Mouse (Mus musculus): ENCODE results near the gene Taar7a. TPM values are rescaled to one million over a fixed set of nuclear protein-coding genes. Genes with fewer than 3 reads are reported as not detected.

Gene Taar7a
- total and polyA plus RNA-seq, 2 experiments from 2014 or later = not detected

DNA sequence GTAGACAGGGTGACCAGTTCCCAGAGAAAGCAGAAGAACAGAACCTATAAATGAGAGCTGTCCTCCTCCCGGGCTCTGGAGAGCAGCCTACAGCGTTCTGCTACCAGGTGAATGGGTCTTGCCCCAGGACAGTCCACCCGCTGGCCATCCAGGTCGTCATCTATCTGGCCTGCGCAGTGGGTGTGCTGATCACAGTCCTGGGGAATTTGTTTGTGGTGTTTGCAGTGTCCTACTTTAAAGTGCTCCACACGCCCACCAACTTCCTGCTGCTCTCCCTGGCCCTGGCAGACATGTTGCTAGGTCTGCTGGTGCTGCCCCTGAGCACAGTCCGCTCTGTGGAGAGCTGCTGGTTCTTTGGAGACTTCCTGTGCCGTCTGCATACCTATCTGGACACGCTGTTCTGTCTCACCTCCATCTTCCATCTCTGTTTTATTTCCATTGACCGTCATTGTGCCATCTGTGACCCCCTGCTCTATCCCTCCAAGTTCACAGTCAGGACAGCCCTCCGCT lies 22.6 kb downstream of the Taar7a start, which contains the start of gene Taar5:
Gene Taar5 (plus strand): TSS at position 51 of the 510 bp plus-strand sequence.
- H3K27me3 ChIP-seq (ENCODE audit: insufficient read depth, low read length) = no peaks in the 10 kb centered on the region
- no peaks in the 10 kb centered on the region for H3K36me3 ChIP-seq (ENCODE audit: insufficient read depth, low read length)
- no peak within 1 kb of the TSS for H3K4me2 ChIP-seq (ENCODE audit: low read depth, low read length)
- no peak within 1 kb of the TSS for H3K9ac ChIP-seq (replicated peaks; ENCODE audit: low read length)
- no peaks in the 10 kb centered on the region for H3K9me3 ChIP-seq (ENCODE audit: low read length)
- WGBS = 90% methylated on average over 11 of the region's 11 CpGs
- no peak for ATAC-seq
- H3K4me1 ChIP-seq (ENCODE audit: insufficient read depth, low read length) = no peaks in the 10 kb centered on the region
- H3K27ac ChIP-seq = no peak within 1 kb of the TSS
- H3K4me3 ChIP-seq (ENCODE audit: low read length) = no peak within 1 kb of the TSS
- TF ChIP-seq CTCF (IDR thresholded peaks at IDR 0.05; ENCODE audit: low read depth) = no peak
- no peak for DNase-seq (ENCODE audit: low spot score)

GRCm38 (mm10) chr10:23964921-23965610 lies 28.2 kb downstream of the Taar7a start:
- Histone ChIP-seq H3K4me1 (ENCODE audit: insufficient read depth, low read length) (no peaks in the 10 kb centered on the region), H3K9ac (replicated peaks; ENCODE audit: low read length) (no peak overlapping the region), H3K9me3 (ENCODE audit: low read length) (no peaks in the 10 kb centered on the region), H3K27ac (no peak overlapping the region), H3K27me3 (ENCODE audit: insufficient read depth, low read length) (no peaks in the 10 kb centered on the region), H3K36me3 (ENCODE audit: insufficient read depth, low read length) (no peaks in the 10 kb centered on the region), H3K4me3 (ENCODE audit: low read length) (no peak overlapping the region), H3K4me2 (ENCODE audit: low read depth, low read length) (no peak overlapping the region)
- whole genome bisulfite sequencing = 88% methylated on average over 6 of the region's 6 CpGs
- no peak for DNase-seq (ENCODE audit: low spot score)
- no peak for ATAC-seq
- no peak for TF ChIP-seq CTCF (IDR thresholded peaks at IDR 0.05; ENCODE audit: low read depth)

DNA sequence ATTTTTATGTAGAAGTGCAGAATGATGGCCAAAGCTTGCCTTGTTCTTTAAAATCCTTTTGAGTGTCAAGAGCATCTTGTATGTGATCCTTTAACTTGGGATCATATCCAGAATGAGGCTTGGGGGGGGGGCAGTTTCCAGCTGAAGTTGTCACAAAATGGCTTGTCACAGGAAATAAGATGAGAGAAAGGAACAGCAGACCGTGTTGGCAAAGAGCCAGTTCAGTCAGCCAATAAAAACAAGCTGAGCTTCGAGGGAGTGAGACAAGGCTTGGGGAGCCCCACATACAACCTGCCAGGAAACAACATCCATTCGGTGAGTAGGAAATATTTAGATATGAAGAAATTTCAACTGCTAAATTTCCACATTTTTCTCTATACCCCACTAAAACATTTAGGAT lies 29.8 kb downstream of the Taar7a start:
- H3K27ac ChIP-seq = no peak overlapping the region
- no peaks in the 10 kb centered on the region for H3K9me3 ChIP-seq (ENCODE audit: low read length)
- DNase-seq (ENCODE audit: low spot score) (peak; percentile 39), ATAC-seq (no peak)
- no peaks in the 10 kb centered on the region for H3K27me3 ChIP-seq (ENCODE audit: insufficient read depth, low read length)
- H3K4me2 ChIP-seq (ENCODE audit: low read depth, low read length) = no peak overlapping the region
- TF ChIP-seq CTCF (IDR thresholded peaks at IDR 0.05; ENCODE audit: low read depth) = no peak
- H3K9ac ChIP-seq (replicated peaks; ENCODE audit: low read length) = no peak overlapping the region
- 41% methylated on average over 3 of the region's 3 CpGs for WGBS
- no peak overlapping the region for H3K4me3 ChIP-seq (ENCODE audit: low read length)
- H3K36me3 ChIP-seq (ENCODE audit: insufficient read depth, low read length) = no peaks in the 10 kb centered on the region
- no peaks in the 10 kb centered on the region for H3K4me1 ChIP-seq (ENCODE audit: insufficient read depth, low read length)

DNA sequence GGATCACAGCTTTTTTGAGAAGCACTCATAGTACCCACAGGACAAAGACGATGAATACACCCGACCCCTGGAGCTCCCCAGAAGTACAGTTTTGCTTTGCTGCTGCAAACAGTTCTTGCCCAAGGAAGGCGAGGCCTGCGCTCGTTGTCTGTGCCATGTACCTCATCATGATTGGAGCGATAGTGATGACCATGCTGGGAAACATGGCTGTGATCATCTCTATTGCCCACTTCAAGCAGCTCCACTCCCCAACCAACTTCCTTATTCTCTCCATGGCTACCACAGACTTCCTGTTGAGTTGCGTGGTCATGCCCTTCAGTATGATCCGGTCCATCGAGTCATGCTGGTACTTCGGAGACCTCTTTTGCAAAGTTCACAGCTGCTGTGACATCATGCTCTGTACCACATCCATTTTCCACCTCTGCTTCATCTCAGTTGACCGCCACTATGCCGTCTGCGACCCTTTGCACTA lies 32.8 kb downstream of the Taar7a start, which contains the start of gene Taar4:
Gene Taar4 (plus strand): TSS at position 51 of the 472 bp plus-strand sequence.
- Histone ChIP-seq H3K27ac (no peak within 1 kb of the TSS), H3K9ac (replicated peaks; ENCODE audit: low read length) (no peak within 1 kb of the TSS), H3K4me1 (ENCODE audit: insufficient read depth, low read length) (no peaks in the 10 kb centered on the region), H3K4me3 (ENCODE audit: low read length) (no peak within 1 kb of the TSS), H3K27me3 (ENCODE audit: insufficient read depth, low read length) (no peaks in the 10 kb centered on the region), H3K4me2 (ENCODE audit: low read depth, low read length) (no peak within 1 kb of the TSS), H3K36me3 (ENCODE audit: insufficient read depth, low read length) (no peaks in the 10 kb centered on the region), H3K9me3 (ENCODE audit: low read length) (no peaks in the 10 kb centered on the region)
- ATAC-seq (no peak), DNase-seq (ENCODE audit: low spot score) (no peak)
- 94% methylated on average over 13 of the region's 13 CpGs for WGBS
- no peak for TF ChIP-seq CTCF (IDR thresholded peaks at IDR 0.05; ENCODE audit: low read depth)

GRCm38 (mm10) chr10:23959071-23959470 lies 34.2 kb downstream of the Taar7a start:
- no peak overlapping the region for H3K4me2 ChIP-seq (ENCODE audit: low read depth, low read length)
- no peak overlapping the region for H3K9ac ChIP-seq (replicated peaks; ENCODE audit: low read length)
- DNase-seq (ENCODE audit: low spot score) (no peak), ATAC-seq (no peak)
- H3K36me3 ChIP-seq (ENCODE audit: insufficient read depth, low read length) = no peaks in the 10 kb centered on the region
- no peak overlapping the region for H3K4me3 ChIP-seq (ENCODE audit: low read length)
- H3K4me1 ChIP-seq (ENCODE audit: insufficient read depth, low read length) = no peaks in the 10 kb centered on the region
- no peak overlapping the region for H3K27ac ChIP-seq
- 60% methylated on average over 3 of the region's 3 CpGs for WGBS
- no peaks in the 10 kb centered on the region for H3K27me3 ChIP-seq (ENCODE audit: insufficient read depth, low read length)
- TF ChIP-seq CTCF (IDR thresholded peaks at IDR 0.05; ENCODE audit: low read depth) = no peak
- H3K9me3 ChIP-seq (ENCODE audit: low read length) = no peaks in the 10 kb centered on the region

- TF ChIP-seq CTCF (IDR thresholded peaks at IDR 0.05; ENCODE audit: low read depth) = no peak
- Histone ChIP-seq H3K9me3 (ENCODE audit: low read length) (no peaks in the 10 kb centered on the region), H3K9ac (replicated peaks; ENCODE audit: low read length) (no peak overlapping the region), H3K27ac (no peak overlapping the region), H3K4me2 (ENCODE audit: low read depth, low read length) (no peak overlapping the region), H3K4me1 (ENCODE audit: insufficient read depth, low read length) (no peaks in the 10 kb centered on the region), H3K4me3 (ENCODE audit: low read length) (no peak overlapping the region), H3K36me3 (ENCODE audit: insufficient read depth, low read length) (no peaks in the 10 kb centered on the region), H3K27me3 (ENCODE audit: insufficient read depth, low read length) (no peaks in the 10 kb centered on the region)
- peak; percentile 9 for DNase-seq (ENCODE audit: low spot score)
- 0 out of 2 replicates have a peak, but pooled peaks have one; percentile 43 for ATAC-seq
- 65% methylated on average over 6 of the region's 6 CpGs for WGBS
These were observed 41.6 kb downstream of the Taar7a start for GRCm38 (mm10) chr10:23951714-23952113.

DNA sequence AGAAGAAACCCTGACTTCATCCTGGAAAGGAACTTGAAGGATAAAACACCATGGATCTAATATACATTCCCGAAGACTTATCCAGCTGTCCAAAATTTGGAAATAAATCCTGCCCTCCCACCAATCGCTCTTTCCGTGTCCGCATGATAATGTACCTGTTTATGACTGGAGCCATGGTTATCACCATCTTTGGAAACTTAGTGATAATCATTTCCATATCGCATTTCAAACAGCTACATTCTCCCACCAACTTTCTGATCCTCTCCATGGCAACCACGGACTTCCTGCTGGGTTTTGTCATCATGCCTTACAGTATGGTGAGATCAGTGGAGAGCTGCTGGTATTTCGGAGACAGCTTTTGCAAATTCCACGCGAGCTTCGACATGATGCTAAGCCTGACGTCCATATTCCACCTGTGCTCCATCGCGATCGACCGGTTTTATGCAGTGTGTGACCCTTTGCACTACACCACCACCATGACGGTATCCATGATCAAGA lies 43.7 kb downstream of the Taar7a start, which contains the start of gene Taar3:
Gene Taar3 (plus strand): TSS at position 51 of the 498 bp plus-strand sequence.
- 68% methylated on average over 16 of the region's 16 CpGs for WGBS

More for the DNA sequence above, 43.7 kb downstream of the Taar7a start, which contains the start of gene Taar3:
- ATAC-seq = no peak
- H3K36me3 ChIP-seq (ENCODE audit: insufficient read depth, low read length) = no peaks in the 10 kb centered on the region
- H3K4me2 ChIP-seq (ENCODE audit: low read depth, low read length) = no peak within 1 kb of the TSS
- no peaks in the 10 kb centered on the region for H3K4me1 ChIP-seq (ENCODE audit: insufficient read depth, low read length)
- DNase-seq (ENCODE audit: low spot score) = peak; percentile 33
- TF ChIP-seq CTCF (IDR thresholded peaks at IDR 0.05; ENCODE audit: low read depth) = no peak
- H3K27me3 ChIP-seq (ENCODE audit: insufficient read depth, low read length) = no peaks in the 10 kb centered on the region
- no peak within 1 kb of the TSS for H3K4me3 ChIP-seq (ENCODE audit: low read length)
- no peak within 1 kb of the TSS for H3K9ac ChIP-seq (replicated peaks; ENCODE audit: low read length)
- no peaks in the 10 kb centered on the region for H3K9me3 ChIP-seq (ENCODE audit: low read length)
- no peak within 1 kb of the TSS for H3K27ac ChIP-seq

Data from hindbrain, postnatal 0 days (tissue).